Mouse (Mus musculus): Measurements from ENCODE around the gene Oat.
A peak's percentile ranks its signal among the peaks of the same experiment; 100 is the strongest.

The Oat gene

DNA sequence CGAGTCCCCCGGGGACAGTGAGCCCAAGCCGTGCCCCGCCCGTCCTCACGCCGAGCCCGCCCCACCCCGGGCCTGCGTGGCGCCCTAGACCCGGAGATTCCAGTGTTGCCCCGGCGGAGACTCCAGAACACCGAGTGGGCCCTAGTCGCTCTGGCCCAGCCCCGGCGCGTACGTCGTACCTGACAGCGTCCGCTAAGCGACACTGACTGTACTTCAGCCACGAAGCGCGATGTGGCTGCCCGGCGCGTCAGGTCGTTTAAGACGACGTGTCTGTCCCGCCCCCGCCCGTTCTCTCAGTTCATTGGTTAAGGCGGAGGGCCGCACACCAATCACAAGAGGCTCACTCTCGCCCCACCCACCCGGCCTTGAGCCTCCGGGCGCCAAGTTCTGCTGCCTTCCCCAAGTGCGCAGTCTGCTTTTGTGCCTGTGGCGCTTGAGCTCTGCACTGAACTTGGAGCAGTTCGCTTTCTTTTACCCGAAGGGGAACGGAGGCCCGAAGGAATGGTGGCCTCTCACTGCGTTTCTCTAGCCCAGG lies at the start of gene Oat:
TSS of gene Oat (minus strand) at position 283 of the 535 bp plus-strand sequence.
- DNase-seq (ENCODE audit: low spot score), result peak; percentile 96

DNA sequence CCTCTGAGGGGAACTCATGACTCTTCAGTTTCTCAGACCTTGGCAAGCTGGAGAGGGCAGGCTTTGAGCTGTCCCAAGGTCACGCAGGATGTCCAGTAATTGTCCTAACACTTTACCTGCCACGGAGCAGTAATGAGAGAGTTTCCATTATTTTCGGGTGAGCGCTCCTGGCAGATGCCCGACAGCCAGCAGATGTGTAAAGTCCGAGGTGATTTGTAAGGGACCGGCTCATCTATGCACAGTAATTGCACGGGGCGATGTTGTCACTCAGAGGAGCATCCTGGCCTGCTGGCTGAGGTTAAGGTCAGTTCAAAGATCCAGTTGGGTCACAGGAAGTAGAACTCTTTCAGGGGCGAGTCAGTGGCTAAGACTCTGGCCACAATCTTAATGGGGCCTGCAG lies 48.0 kb upstream of the Oat start:
- DNase-seq (ENCODE audit: low spot score), result no peak

DNA sequence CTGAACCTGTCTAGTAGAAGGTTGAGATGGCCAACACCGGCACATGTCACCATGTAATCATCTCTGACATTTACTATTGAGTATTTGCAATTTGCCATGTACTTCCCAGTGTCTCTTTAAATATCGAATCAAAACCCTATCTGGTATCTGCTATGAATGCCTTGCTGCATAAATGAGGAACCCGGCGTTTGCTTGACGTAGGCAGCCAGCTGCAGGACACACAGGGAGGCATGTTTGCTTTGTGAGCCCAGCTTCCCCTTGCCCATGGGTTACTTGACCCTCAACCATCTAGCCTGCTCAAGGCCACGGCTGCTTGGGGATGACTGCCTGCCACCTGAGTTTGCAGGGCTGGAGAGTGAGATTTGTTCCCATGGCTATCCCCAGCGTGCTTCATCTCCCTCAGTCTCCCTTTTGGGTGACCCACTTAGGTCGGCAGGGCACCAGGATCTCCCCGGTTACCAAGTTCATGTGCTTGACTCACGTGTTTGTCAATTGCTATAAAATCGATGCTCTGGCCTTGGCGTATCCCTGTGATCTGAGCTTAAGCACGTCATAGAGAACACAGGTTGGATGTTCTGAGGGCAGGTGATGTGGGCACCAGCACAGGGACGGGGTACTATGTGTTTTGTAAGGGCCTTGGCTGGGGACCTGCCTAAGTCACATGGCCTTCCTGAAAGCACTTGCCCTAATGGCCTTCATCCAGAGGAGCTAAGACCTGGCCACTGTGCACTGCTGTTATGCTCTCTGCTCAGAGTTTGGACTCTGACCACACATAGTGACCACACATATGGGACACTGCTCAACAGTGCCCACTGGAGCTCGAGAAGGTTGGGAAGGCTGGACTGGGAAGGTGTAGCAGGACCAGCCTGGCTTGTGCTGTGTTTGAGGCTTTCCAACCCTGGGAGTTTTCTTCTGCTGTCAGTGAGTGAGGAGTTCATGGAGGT lies 44.0 kb upstream of the Oat start:
- DNase-seq (ENCODE audit: low spot score), result no peak

DNA sequence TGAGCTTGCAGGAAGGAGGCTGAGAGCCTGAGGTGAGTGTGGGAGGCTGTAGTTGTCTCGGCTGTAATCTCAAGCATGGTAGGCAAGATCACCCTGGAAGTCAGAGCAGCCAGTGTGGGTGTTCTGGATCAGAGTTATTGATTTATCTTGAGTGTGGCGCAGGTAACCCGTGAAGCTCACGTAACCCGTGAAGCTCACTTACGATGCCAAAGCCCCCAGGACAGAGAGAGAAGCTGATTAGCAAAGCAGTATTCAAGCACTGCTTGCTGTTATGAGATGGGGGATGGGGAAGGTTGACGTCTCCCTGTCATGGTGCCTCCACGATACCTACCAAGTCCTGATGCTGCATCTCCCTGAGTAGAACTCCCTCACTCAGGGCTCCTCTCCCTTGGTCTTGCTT lies 43.4 kb upstream of the Oat start:
- DNase-seq (ENCODE audit: low spot score), result no peak

DNA sequence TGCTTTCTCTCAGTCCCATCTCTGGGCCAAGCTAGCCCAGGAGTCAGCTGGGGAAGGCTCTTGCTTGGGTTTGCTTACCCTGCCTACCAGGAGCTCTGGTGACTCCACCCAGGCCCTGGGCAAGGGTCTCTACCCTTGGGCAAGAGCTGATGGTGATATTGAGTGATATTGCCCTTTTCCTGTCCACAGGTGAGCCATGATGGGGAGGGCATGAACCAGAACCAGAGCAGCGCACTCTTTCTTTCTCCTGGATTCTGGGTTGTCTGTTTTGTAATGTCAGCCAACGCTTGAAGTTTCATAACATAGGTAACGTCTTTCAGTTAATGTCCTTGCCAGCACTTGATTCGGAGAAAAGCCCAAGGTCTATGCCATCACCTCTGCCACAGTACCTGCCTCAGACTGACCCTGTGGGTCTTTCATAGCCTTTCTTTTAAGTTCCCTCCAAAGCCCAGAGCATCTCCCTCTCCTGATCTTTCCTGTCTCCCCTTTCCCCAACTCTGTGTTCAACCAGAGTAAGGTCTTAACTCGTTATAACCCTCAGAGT lies 40.9 kb upstream of the Oat start:
- no peak for DNase-seq (ENCODE audit: low spot score)

DNA sequence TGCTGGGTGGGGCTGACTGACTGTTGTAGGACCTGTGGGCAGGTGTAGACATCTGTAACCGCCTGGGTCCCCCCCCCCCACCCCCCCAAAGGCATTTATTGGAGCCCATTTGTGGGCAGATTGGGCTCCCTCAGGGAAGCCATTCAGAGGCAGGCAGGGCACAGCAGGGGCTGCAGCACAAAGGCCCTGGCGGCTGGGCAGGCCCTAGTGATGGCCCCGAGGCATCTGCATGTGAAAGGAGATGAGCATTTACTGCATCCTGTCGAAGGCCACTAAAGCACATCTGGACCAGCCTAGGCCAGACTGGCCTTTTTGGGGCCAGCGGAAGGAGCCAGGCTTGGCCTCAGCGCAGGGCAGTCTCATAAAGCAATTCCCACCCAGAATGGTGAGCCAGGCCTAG lies 40.2 kb upstream of the Oat start:
- no peak for DNase-seq (ENCODE audit: low spot score)

DNA sequence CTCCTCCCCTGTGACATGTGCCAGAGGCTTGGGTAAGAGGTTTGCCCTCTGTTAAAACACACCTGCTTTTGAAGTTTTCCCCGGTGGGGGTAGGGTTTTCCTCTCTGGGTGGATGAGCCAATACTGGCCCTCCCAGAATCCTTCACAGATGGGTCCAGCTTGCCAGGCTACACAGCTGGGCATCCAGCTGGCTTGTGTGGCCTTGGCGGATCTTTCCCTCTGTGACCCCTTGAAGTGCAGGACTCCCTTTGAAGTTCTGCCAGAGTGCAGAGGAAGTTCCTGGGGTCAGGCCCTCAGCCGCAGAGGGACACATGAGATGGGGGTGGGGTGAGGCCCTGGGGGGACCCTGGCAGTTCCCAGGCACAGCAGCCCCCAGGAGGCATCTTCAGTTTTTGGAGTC lies 39.1 kb upstream of the Oat start:
- no peak for DNase-seq (ENCODE audit: low spot score)

DNA sequence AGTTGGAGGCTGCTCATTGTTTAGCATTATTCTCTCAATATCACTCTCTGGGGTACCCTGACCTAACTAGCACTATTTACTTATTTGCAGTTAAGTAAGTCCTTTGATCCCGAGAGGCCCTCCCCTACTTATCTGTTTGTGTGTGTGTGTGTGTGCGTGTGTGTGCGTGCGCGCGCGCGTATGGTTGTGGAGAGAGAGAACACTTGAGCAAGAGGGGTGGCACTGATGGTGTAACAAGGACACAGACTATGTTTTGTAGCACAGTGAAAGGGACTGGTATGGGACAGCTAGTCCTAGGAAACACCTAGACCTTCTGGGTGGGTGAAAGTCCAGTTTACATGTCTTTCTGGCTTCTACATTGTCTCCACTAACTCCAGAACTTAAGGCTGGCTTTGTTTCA lies 35.3 kb upstream of the Oat start:
- no peak for DNase-seq (ENCODE audit: low spot score)

DNA sequence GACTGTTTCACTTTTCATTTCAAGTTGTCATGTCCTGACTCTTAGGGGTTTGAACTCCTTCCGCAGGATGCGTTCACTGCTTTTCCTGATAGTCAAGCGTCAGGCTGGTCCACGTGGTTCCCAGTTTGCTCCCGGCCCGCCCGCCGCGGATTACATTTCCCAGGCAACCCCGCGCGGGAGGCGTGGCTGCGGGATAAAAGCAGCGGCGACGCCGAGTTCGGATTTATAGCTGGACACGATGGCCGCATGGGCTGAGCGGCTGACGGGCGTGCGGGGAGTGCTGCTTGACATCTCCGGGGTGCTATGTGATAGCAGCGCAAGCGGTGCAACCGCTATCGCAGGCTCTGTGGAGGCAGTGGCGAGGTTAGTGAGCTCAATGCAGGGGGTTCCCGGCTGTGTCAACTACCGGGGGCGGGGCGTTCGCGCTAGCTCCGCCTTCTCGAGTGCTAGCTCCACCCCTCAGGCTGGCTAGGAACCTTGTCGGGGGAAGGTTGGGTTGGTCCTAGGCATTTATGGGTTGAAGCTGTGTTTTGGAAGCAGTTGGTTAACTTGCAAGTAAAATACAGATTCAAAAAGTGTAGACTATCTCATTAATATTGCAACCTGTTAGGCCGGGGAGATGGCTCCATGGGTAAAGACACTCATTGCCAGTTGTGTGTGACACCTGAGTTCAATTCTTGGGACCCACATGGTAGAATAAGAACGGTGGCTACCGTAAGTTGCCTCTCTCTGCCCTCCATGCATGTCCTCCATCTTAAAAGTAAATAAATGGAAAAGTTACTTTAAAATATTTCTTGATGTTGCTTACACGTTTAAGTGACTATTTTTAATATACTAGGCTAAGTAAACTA lies 34.5 kb upstream of the Oat start, which contains the start of gene Lhpp:
TSS of gene Lhpp (plus strand) at position 171 of the 851 bp plus-strand sequence.
- peak; percentile 84 for DNase-seq (ENCODE audit: low spot score)

DNA sequence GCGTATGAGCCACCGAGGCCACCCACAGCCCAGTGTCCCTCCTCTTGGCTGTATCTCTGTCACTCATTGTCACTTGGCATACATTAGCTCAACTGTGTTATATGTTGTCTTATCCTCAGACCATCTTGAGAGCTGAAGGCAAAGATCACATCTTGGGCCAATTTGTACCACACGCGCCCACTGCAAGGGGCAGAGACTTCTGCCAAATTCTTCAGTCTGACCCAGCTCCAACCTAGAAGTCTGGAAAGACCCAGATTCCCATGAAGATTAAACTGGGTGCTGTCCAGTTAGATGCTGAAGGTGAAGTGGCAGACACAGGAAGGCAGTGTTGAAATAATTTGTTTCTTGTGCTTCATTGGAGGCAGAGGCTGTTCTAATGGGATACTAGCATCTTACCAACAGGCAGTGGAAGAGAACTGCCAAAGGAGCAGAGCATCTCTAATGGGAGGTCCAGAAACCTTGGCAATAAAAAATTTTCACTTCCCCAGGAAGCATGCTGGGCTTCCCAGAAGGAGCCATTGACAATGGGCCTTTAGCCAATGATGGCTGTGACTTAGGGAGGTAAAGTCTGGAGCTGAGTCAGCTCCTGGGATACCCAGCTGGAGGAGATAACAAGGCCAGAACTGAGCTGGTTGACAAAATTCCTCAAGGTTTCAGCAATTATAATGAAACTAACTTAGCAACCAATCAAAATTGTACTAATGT lies 32.3 kb upstream of the Oat start:
- DNase-seq (ENCODE audit: low spot score), result no peak

DNA sequence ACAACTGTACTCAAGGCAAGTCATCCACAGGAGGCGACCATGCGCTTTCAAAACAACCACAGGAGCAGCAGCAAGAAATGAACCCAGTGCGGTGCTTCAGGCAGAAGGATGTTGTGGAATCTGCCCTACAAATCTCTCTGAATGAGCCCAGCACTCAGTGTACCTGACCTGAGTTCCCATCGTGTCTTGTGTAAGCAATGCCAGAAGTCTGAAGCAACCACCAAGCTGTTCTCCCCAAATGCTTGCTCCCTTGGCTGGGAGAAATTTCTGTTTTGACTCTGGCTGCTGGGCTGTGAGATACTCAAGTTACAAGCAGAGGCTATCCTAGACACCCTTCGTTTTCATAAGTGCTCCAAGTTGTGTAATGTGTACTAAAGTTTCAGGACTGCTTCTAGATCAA lies 29.5 kb upstream of the Oat start:
- DNase-seq (ENCODE audit: low spot score), result no peak

DNA sequence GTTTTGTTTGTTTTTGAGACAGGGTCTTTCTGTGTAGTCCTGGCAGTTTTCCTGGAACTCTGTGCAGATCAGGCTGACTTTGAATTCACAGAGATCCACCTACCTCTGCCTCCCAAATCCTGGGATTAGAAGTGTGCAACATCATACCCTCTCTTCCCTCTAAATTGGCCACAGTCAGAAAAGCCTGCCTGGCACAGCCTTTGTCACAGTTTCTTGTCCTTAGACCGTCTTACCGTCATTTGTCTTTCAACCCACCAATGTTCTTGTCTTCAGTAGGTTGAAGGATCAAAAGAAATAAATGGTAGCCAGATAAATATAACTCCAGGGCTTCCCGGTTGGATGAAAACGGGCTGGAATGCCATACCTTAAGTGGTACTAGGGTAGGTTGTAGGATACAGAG lies 28.5 kb upstream of the Oat start:
- no peak for DNase-seq (ENCODE audit: low spot score)

DNA sequence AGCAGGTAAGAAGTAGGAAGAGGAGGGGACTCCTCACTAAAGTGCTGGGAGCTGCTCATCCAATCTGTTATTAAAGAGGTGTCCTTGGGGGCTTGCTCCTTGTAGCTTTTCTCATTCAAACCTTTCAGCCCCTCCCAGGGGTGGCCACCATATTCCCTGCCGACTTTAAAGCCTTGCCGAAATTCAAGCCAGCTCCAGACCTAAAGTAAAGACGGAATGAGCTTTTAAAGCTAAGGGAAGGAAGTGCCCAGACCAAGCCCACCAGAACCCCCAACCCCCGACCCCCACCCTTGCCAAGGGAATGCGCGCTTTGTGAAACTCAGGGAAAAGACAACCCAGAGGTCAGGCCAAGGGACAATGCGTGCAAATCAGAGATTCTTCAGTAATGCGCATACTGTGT lies 24.7 kb upstream of the Oat start:
- no peak for DNase-seq (ENCODE audit: low spot score)

DNA sequence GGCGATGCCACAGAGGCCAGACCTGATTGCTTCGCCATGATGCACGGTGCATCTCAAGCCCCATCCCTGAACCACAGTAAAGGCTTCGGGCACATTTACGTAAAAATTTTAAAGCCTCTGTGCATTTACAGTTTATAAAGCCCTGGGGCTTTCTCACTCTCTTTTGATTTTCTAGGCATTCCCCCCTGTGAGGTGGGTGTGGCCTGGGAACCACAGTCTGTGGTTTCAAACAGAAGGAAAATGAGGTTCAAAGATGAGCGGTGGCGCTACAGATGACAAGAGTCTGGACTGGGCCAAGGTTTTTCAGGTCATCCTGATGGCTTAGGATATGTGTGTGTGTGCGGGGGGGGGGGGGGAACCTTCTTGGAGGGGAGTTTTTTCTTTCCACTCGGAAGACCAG lies 23.8 kb upstream of the Oat start:
- DNase-seq (ENCODE audit: low spot score), result no peak

DNA sequence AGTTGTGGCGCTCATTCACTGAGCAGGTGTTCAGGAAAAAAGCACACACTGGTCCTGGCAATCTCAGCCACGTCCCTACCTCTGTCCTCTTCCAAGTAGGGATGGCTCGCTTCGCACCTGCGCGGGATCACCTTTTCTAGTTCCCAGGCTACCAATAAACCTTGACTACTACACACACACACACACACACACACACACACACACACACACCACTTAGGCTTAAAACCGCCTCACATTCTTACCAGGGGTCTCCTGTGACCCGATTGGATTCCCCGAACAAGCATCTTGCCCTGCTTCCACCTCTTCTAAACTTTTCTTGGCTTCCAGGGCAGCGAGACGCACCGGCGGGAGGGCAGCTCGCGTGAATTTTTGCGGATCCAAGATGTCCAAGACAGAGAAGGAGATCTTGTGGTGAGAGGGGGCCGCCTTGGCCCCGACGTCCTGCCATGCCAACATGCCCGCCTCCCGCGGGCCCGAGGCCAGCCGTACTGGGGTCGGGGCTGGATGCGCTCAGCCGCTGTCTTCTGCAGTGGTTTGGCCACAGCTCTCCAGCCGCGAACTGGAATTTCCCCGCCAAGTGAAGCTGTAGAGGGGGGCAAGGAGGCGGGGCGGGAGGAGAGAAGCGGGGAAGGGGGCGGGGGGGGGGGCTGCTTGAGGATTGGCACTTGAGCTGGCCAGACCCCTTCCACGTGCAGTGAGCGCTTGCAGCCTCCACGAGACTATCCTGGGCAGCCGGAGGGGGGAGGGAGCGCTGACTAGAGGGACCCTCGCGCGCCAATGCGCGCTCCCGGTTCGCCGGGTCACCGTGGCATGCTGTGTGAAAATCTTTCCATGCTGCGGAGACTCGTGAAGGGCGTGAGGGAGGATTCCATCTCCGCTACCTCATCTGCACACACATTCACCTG lies 23.1 kb upstream of the Oat start, which contains the start of gene Nkx1-2:
TSS of gene Nkx1-2 (minus strand) at position 567 of the 905 bp plus-strand sequence.
- DNase-seq (ENCODE audit: low spot score), result no peak

DNA sequence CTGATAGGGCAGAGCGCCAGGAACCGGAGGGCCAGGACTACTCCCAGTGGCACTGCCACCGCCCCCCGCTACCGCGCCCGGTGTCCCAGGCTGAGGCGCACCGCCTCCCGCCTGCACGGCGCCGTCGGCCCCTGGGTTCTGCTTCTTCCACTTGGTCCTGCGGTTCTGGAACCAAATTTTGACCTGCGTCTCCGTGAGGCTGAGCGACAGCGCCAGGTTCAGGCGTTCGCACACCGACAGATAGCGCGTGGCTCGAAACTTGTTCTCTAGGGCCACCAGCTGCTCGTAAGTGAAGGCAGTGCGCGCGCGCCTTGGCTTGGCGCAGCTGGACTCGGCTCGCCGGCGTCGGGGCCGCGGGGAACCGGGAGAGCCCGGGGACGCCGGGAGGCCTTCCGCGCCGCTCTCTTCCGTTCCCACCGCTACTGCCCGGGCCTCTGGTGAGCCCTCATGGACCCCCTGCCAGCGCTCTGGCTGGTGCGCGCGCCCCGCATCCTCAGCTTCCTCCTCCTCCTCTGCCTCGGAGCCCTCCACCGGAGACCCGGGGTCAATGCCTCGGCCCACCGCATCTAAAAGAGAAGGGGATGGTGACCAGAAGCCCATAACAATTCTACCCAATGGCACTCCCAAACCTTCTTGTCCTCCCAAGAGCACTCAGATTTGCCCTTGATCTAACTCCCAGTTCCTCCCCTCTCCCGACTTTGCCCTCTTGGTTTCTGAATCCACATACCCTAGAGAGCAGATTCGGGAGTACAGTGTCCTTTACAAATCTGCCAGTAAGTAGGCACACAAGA lies 21.2 kb upstream of the Oat start:
- peak; percentile 14 for DNase-seq (ENCODE audit: low spot score)

DNA sequence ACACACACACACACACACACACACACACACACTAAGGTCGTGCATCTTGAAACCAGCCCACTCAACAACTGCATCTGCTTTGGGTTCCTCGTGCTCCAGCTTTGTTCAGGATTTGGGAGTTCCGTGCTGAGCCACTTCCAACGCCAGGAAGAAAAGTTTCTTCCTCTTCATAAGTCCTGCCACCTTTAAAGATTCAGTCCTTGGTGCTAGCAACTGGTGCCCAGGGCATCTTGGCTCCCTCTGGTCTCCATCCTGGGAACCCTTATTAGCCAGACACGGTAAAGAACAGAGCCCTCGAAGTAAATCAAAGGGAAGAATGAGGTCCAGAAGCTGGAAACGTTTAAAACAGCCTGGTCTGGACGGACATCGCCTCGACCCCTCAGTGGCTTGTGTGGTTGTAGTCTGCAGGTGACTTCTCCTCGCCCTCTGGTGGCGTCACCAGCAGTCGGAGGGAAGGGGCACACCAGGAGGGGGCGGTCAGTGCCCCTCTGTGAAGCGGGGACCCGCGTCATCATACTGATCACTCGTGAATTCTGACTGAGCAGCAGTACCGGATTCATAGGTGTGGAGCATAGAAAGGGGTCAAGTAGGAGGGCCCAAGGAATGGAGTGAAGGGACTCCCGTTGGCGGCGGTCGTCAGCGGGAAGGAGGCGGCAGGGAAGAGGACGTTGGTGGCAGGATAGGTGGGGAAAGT lies 20.5 kb upstream of the Oat start:
- DNase-seq (ENCODE audit: low spot score), result peak; percentile 4

DNA sequence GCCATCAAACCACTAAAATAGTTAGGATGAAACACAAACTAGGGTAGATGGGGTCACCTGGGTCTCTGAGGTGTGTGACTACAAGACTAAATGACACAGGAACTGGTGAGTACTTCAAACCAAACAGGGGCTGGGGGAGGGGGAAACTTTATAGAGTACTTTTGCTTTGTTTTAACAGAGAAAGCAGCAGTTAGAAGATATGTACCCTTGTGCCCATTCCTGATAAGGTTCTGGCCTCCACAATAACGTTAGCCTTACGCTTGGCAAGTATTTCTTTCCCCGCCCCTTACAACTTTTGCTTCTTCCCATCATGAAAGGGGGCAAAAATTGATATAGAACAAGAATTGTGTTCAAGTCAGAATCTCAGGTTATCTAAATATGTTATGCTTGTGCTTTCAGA lies 19.6 kb upstream of the Oat start:
- no peak for DNase-seq (ENCODE audit: low spot score)

DNA sequence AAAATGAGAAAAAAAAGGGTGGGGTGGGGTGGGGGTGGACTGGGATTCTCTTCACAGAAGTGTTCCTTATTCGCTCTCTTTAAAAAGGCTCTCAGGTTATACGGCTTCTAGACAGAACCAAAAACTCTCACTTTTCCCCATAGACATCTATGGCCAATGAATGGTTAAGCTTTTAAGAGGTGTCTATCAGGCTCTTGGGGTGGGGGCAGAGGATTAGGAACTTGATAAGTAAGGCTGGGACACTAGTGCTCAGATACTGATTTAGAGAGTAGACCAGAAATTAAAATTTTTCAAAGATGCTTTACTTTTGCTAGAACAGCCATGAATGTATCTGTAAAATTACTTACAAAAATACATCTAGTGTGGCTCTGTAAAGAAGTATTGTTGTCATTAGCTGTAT lies 18.1 kb upstream of the Oat start:
- no peak for DNase-seq (ENCODE audit: low spot score)
